Mouse (Mus musculus): ENCODE results near the gene Syt12. TPM values are rescaled to one million over a fixed set of nuclear protein-coding genes. Genes with fewer than 3 reads are reported as not detected.
A peak's percentile ranks its signal among the peaks of the same experiment; 100 is the strongest.

The Syt12 gene
- polyA plus RNA-seq, 1 experiment from 2014 or later = 1.8 TPM

GRCm38 (mm10) chr19:4396998-4397797 lies 80.0 kb downstream of the Syt12 start:
- H3K4me2 ChIP-seq (ENCODE audit: low read depth) = peak overlapping the region; percentile 82
- ATAC-seq (ENCODE audit: insufficient read depth, low FRiP score, low TSS enrichment) (peak; percentile 88), DNase-seq (ENCODE audit: low spot score) (peak; percentile 100)
- peak overlapping the region; percentile 100 for H3K4me3 ChIP-seq (ENCODE audit: low read depth, low read length)
- no peaks in the 10 kb centered on the region for H3K36me3 ChIP-seq (ENCODE audit: control insufficient read depth, insufficient read depth, low read length)
- WGBS = 0% methylated on average over 33 of the region's 90 CpGs
- no peaks in the 10 kb centered on the region for H3K9me3 ChIP-seq (ENCODE audit: control insufficient read depth, low read length)
- H3K27me3 ChIP-seq (ENCODE audit: control insufficient read depth, insufficient read depth, low read length) = no peaks in the 10 kb centered on the region
- peak overlapping the region; percentile 99 for H3K9ac ChIP-seq (ENCODE audit: low read length)
- peaks cover 11% of the 10 kb centered on the region for H3K4me1 ChIP-seq (ENCODE audit: control insufficient read depth, insufficient read depth, low read length)
- peak overlapping the region; percentile 94 for H3K27ac ChIP-seq (ENCODE audit: low read depth, low read length)

- WGBS = under 1% methylated on average over 58 of the region's 80 CpGs
- Histone ChIP-seq H3K4me3 (ENCODE audit: low read depth, low read length) (peak overlapping the region; percentile 100), H3K4me1 (ENCODE audit: control insufficient read depth, insufficient read depth, low read length) (peaks cover 11% of the 10 kb centered on the region), H3K27ac (ENCODE audit: low read depth, low read length) (peak overlapping the region; percentile 94), H3K4me2 (ENCODE audit: low read depth) (peak overlapping the region; percentile 82), H3K36me3 (ENCODE audit: control insufficient read depth, insufficient read depth, low read length) (no peaks in the 10 kb centered on the region), H3K9me3 (ENCODE audit: control insufficient read depth, low read length) (no peaks in the 10 kb centered on the region), H3K9ac (ENCODE audit: low read length) (peak overlapping the region; percentile 99), H3K27me3 (ENCODE audit: control insufficient read depth, insufficient read depth, low read length) (no peaks in the 10 kb centered on the region)
- DNase-seq (ENCODE audit: low spot score) (peak; percentile 32), ATAC-seq (ENCODE audit: insufficient read depth, low FRiP score, low TSS enrichment) (peak; percentile 21; the same call in 1 of the 2 replicates)
Measured at GRCm38 (mm10) chr19:4396081-4396997, 80.9 kb downstream of the Syt12 start.

Other genes starting within 250 kb of the Syt12 start
- 14.7 and 15.2 TPM in 2 replicates for gene Pold4, start 245.5 kb downstream of the Syt12 start, polyA plus RNA-seq (2014; fragmentation: Nextera tagmentation; extraction: Ambion mirVana)
- 2.3 and 3.6 TPM in 2 replicates for gene Ssh3, start 208.3 kb downstream of the Syt12 start, polyA plus RNA-seq (2014; fragmentation: Nextera tagmentation; extraction: Ambion mirVana)
- 11.6 and 14.1 TPM in 2 replicates for gene Ankrd13d, start 194.3 kb downstream of the Syt12 start, polyA plus RNA-seq (2014; fragmentation: Nextera tagmentation; extraction: Ambion mirVana)
- gene Grk2, start 171.2 kb downstream of the Syt12 start, polyA plus RNA-seq (2014; fragmentation: Nextera tagmentation; extraction: Ambion mirVana) = 16.6 and 19.0 TPM in 2 replicates
- gene Kdm2a, start 79.2 kb downstream of the Syt12 start, polyA plus RNA-seq (2014; fragmentation: Nextera tagmentation; extraction: Ambion mirVana) = 44.1 and 47.2 TPM in 2 replicates
- 17.1 and 17.4 TPM in 2 replicates for gene Rhod, start 38.0 kb downstream of the Syt12 start, polyA plus RNA-seq (2014; fragmentation: Nextera tagmentation; extraction: Ambion mirVana)
- not detected in 2 replicates for gene 2010003K11Rik, start 21.1 kb upstream of the Syt12 start, polyA plus RNA-seq (2014; fragmentation: Nextera tagmentation; extraction: Ambion mirVana)
- gene Pcx, start 33.0 kb upstream of the Syt12 start, polyA plus RNA-seq (2014; fragmentation: Nextera tagmentation; extraction: Ambion mirVana) = 19.3 and 19.6 TPM in 2 replicates
- gene Lrfn4, start 138.2 kb upstream of the Syt12 start, polyA plus RNA-seq (2014; fragmentation: Nextera tagmentation; extraction: Ambion mirVana) = 10.0 and 10.5 TPM in 2 replicates
- gene Rce1, start 148.2 kb upstream of the Syt12 start, polyA plus RNA-seq (2014; fragmentation: Nextera tagmentation; extraction: Ambion mirVana) = 68.8 and 73.6 TPM in 2 replicates
- 2.5 and 2.7 TPM in 2 replicates for gene Gm960, start 221.2 kb upstream of the Syt12 start, polyA plus RNA-seq (2014; fragmentation: Nextera tagmentation; extraction: Ambion mirVana)
- gene Sptbn2, start 233.7 kb upstream of the Syt12 start, polyA plus RNA-seq (2014; fragmentation: Nextera tagmentation; extraction: Ambion mirVana) = 23.4 and 26.1 TPM in 2 replicates

Data from neural tube, embryonic 11.5 days (tissue).